Mouse (Mus musculus) G1E-ER4 (cell line): Measurements from ENCODE around the gene Sorbs1. TPM values are rescaled to one million over a fixed set of nuclear protein-coding genes. Genes with fewer than 3 reads are reported as not detected.

Experiments
- GATA1 ChIP-seq: IDR thresholded peaks from one replicate; pipeline ENCODE4 v1.8.0; 2012; ENCODE audit warnings: low read length, inconsistent platforms
- polyA plus RNA-seq: library from polyadenylated mRNA; stranded (reverse); fragments of >175 nt; gene quantifications from 2 replicates; pipeline ENCODE4 v1.2.3, GENCODE M21; 2012

The Sorbs1 gene
- polyA plus RNA-seq, 1 experiment: 12.8 TPM

- no peak for TF ChIP-seq GATA1
Measured at GRCm38 (mm10) chr19:40436465-40437200, 76.9 kb downstream of the Sorbs1 start.

- TF ChIP-seq GATA1: peak; percentile 63
Measured at GRCm38 (mm10) chr19:40435797-40436196, 77.8 kb downstream of the Sorbs1 start.

GRCm38 (mm10) chr19:40435045-40435444 lies 78.5 kb downstream of the Sorbs1 start:
- no peak for TF ChIP-seq GATA1

DNA sequence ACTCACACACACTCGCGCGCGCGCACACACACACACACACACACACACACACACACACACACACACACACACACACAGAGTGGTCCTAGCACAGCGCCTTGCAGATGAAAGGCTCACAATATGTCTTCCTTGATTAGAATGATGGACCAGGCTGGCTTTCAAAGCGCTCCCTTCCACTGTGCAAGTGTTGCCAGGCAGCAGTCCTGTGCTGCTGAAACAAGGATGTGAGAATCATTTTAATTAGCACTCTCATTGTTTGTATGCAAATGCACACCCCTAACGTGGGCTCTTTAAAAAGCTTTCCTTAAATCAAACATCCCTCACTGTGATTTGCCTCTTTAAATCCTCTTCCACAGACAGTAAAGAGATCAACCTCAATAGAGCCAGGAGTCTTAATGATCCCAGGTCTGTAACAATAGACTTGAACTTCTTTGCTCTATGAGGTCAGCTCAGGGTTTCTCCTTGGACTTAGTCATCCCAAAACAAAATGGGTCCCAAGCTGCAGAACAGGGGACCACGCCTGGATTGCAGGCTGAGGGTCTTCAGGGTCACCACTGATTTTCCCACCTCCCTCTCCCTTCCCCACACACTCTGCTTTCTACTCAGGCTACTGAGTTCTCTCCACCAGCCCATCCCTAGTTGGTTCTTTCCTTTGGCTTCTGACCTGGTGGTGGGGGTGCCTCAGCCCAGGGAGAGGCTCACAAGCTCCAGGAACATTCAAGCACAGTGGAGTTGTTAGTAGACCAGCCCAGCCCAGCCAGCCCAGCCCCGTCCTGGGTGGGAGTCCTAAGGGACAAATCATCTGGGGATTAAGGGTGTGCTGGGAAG lies 79.3 kb downstream of the Sorbs1 start:
- TF ChIP-seq GATA1: no peak

DNA sequence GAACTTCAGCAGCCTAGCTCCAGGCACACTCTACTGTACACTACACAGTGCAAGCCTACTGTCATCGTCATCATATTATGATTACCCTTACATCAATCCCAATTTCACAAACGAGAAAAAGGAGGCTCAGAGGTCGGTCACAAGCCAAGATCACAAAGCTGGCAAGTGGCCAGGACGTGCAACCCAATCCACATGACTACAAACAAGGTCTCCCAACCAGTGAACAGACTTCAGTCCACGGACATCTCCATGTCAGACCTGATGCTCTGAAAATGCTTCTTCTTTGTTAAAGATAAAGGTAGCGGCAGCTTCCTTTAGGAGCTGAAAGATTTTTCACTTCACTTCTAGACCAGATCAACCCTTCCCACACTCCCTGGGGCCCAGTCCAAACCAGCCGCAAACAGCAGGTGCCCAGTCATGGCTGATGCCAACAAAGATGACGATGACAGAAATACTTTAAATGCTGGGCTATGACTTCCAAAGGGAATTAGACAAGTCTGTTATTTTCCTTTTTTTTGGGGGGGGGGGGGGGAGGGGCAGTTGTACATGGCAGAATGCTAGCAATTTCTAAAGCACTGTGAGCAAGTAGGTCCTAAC lies 80.2 kb downstream of the Sorbs1 start:
- no peak for TF ChIP-seq GATA1

- no peak for TF ChIP-seq GATA1
Measured at GRCm38 (mm10) chr19:40431969-40432368, 81.6 kb downstream of the Sorbs1 start.

DNA sequence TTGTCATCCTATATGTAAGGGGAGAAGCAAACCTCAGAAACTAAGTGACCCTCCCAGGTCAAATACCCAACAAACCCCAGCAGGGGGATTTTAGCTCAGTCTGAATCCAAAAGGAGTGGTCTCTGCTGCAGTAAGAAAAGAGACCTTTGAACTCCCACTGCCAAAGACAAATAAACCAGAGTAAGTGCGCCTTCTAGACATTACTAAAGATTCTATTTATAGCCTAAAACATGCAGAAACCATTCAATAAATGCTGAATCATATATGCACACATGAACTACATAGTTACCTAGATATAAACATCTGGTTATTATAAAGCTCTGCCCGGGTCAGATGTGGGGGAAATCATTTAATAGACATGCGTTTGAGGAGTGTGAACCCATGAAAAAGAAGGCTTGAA lies 84.0 kb downstream of the Sorbs1 start:
- no peak for TF ChIP-seq GATA1

DNA sequence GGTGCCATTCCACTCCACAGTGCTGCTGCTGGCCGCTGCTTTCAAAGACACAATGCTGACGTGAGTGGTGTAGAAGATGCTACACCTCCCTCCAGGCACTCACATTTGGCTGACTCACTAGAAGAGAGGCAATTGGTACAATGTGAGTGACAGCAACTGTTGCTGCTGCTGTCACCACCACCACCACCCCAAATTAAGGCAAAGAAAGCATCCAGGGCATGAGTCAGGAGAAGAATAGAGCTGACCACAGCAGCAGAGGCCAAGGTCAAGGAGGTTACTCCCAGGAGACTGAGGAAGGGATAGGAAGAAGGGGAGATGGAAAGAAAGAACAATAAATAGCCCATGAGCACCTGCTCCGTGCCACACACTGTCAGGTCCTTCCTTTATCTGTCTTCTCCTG lies 84.4 kb downstream of the Sorbs1 start:
- no peak for TF ChIP-seq GATA1

- no peak for TF ChIP-seq GATA1
Measured at GRCm38 (mm10) chr19:40426103-40426960, 87.2 kb downstream of the Sorbs1 start.

DNA sequence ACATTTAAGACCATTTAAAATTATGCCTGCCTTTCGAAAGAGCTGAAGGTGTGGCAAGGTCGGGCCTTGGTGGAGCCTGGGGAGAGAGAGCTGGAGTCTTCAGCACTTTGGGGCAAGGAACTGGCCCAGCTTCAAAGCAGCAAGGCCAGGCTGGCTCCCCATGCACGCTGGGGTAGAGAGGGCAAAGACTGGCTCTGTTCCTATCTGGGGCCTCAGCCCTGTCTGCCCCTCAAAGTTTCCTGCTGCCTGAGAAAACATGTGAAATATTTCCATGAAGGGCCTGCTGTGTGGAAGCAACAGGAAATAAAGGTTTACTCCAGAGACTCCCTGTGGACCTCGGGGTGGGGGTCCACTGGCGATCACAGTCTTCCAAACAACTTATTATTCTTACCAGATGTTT lies 88.3 kb downstream of the Sorbs1 start:
- no peak for TF ChIP-seq GATA1

- no peak for TF ChIP-seq GATA1
Measured at GRCm38 (mm10) chr19:40421037-40421436, 92.5 kb downstream of the Sorbs1 start.

DNA sequence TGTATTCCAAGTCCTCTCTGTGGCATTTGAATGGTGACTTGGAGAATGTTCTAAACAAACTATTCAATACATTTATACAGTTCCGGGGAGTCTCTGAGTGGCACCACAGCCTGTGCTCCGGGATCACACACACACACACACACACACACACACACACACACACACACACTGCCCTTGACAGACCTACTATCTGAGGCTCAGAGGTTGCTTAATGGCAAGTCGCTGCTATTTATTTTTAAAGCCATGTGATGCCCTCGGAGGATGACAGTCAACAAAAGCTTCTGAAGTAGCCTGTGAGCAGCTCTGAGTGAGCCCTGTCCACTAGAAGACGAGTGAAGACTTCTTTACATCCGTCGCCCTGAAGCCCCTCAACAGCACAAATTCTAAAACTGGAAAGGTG lies 94.3 kb downstream of the Sorbs1 start:
- TF ChIP-seq GATA1: no peak

DNA sequence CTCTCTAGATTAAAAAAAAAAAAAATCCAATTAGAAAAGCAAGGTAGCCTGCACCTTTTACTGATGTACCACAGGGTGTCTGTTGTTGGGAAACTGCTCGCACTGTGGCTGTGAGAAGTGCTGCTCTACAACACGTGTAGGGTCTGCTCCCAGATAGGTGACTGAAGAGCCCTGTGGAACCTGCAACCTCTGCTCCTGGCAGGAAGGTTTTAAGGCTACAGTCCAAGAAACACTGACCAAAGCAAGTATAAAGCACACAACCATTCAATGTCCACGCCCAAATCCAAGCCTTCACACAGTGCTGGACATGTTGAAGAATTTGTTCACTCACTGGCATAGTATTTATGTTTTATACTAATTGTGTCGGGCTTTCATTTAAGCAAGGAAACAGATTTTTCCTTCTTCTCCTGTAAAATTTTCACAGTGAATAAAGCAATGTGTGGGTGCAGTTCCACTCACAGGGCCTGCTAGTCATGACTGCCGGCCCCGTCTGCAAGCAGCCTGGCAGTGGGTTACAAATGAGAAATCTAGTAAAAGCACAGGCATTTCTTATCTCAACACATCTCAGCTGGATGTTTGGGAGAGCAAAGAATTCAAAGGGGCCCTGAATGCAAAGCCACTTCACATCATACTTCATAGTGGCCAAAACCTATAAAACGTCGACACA lies 96.3 kb downstream of the Sorbs1 start:
- no peak for TF ChIP-seq GATA1

- no peak for TF ChIP-seq GATA1
Measured at GRCm38 (mm10) chr19:40415725-40416124, 97.9 kb downstream of the Sorbs1 start.
